18 mouse cellular contexts compared by ENCODE assay signal in genomic region chr11:8439035-8439434, GRCm38 (mm10).
DNase-seq lines count a peak whose midpoint lies in the region; ATAC-seq lines count a peak whose summit lies in the region.
"Had no signal": no experiment of that assay in that cellular context is flagged by ENCODE, and none has a peak within 500 bp of the region (broad histone marks: within the 10 kb centered on the region; RNA-seq: fewer than 3 reads in every experiment).

No protein-coding gene starts in this region.

- WGBS in liver, embryonic 11.5 days, result 84% methylated on average over 9 of the region's 9 CpGs
- 76% methylated on average over 9 of the region's 9 CpGs for WGBS in liver, embryonic 12.5 days (ENCODE audit: insufficient replicate concordance)
- WGBS in hindbrain, embryonic 13.5 days, result 88% methylated on average over 9 of the region's 9 CpGs

- no peak overlapping the region for H3K9ac ChIP-seq in liver, embryonic 11.5 days (ENCODE audit: low read depth, low read length)
- no peak overlapping the region for H3K9ac ChIP-seq in liver, embryonic 12.5 days
- no peak overlapping the region for H3K9ac ChIP-seq in hindbrain, embryonic 13.5 days
- H3K9ac ChIP-seq: hindbrain, embryonic 12.5 days; kidney, embryonic 15.5 days; liver, embryonic 13.5 days; lung, embryonic 14.5 days had no signal

- no peak overlapping the region for H3K4me3 ChIP-seq in liver, embryonic 11.5 days (ENCODE audit: low read depth, low read length)
- no peak overlapping the region for H3K4me3 ChIP-seq in liver, embryonic 12.5 days
- H3K4me3 ChIP-seq in hindbrain, embryonic 13.5 days, result no peak overlapping the region
- H3K4me3 ChIP-seq: heart, embryonic 10.5 days; hindbrain, embryonic 12.5 days; kidney, embryonic 15.5 days; liver, embryonic 13.5 days had no signal

- peak; percentile 2 for DNase-seq in liver, embryonic 11.5 days (ENCODE audit: low spot score)
- DNase-seq in NIH3T3 (ENCODE audit: low read depth), result peak; percentile 76
- DNase-seq: cerebellum, adult 18-20 months; gastrocnemius, postnatal 36 days; kidney, postnatal 4 days; liver, embryonic 13.5 days; lung, embryonic 14.5 days had no signal

- no peak overlapping the region for H3K27ac ChIP-seq in liver, embryonic 11.5 days (ENCODE audit: low read depth, low read length)
- H3K27ac ChIP-seq in liver, embryonic 12.5 days, result no peak overlapping the region
- H3K27ac ChIP-seq in hindbrain, embryonic 13.5 days, result no peak overlapping the region
- H3K27ac ChIP-seq: heart, embryonic 10.5 days; hindbrain, embryonic 12.5 days; kidney, embryonic 15.5 days; liver, embryonic 13.5 days; macrophage had no signal

- no peak overlapping the region for H3K4me2 ChIP-seq in liver, embryonic 11.5 days
- H3K4me2 ChIP-seq in liver, embryonic 12.5 days, result no peak overlapping the region
- no peak overlapping the region for H3K4me2 ChIP-seq in hindbrain, embryonic 13.5 days
- H3K4me2 ChIP-seq: hindbrain, embryonic 12.5 days; kidney, embryonic 15.5 days; liver, embryonic 13.5 days; lung, embryonic 14.5 days; midbrain, embryonic 11.5 days had no signal

- H3K36me3 ChIP-seq in liver, embryonic 11.5 days (ENCODE audit: control insufficient read depth, insufficient read depth, low read length), result peaks cover under 1% of the 10 kb centered on the region; the same call in 1 of the 2 replicates
- H3K36me3 ChIP-seq in liver, embryonic 12.5 days, result peaks cover 30% of the 10 kb centered on the region
- H3K36me3 ChIP-seq in hindbrain, embryonic 13.5 days, result peaks cover 14% of the 10 kb centered on the region

- H3K9me3 ChIP-seq in liver, embryonic 11.5 days (ENCODE audit: control insufficient read depth, low read length), result no peaks in the 10 kb centered on the region
- no peaks in the 10 kb centered on the region for H3K9me3 ChIP-seq in liver, embryonic 12.5 days (replicated peaks)
- no peaks in the 10 kb centered on the region for H3K9me3 ChIP-seq in hindbrain, embryonic 13.5 days
- H3K9me3 ChIP-seq: heart, embryonic 10.5 days; hindbrain, embryonic 12.5 days; kidney, embryonic 15.5 days; liver, embryonic 13.5 days had no signal

- no peak for ATAC-seq in liver, embryonic 11.5 days (replicated peaks; ENCODE audit: low FRiP score)
- ATAC-seq in liver, embryonic 12.5 days, result no peak
- ATAC-seq in granulocyte monocyte progenitor cell, adult 5-6 weeks (replicated peaks; ENCODE audit: poor library complexity, severe bottlenecking), result peak; percentile 53
- no peak for ATAC-seq in hindbrain, embryonic 13.5 days (ENCODE audit: low FRiP score)
- no peak for ATAC-seq in frontal cortex, adult (ENCODE audit: low TSS enrichment)
- no peak for ATAC-seq in megakaryocyte-erythroid progenitor cell, adult 5-6 weeks (replicated peaks; ENCODE audit: low FRiP score, low TSS enrichment, poor library complexity, severe bottlenecking)
- ATAC-seq: intestine, embryonic 16.5 days had no signal

- no peaks in the 10 kb centered on the region for H3K4me1 ChIP-seq in liver, embryonic 11.5 days (replicated peaks; ENCODE audit: control insufficient read depth, insufficient read depth, low read length)
- no peaks in the 10 kb centered on the region for H3K4me1 ChIP-seq in liver, embryonic 12.5 days
- no peaks in the 10 kb centered on the region; the same call in 1 of the 2 replicates for H3K4me1 ChIP-seq in hindbrain, embryonic 13.5 days (replicated peaks)
- H3K4me1 ChIP-seq: heart, embryonic 10.5 days; hindbrain, embryonic 12.5 days; liver, embryonic 13.5 days had no signal

- H3K27me3 ChIP-seq in liver, embryonic 11.5 days (replicated peaks; ENCODE audit: control insufficient read depth, insufficient read depth, low read length), result no peaks in the 10 kb centered on the region
- H3K27me3 ChIP-seq in liver, embryonic 12.5 days (replicated peaks), result no peaks in the 10 kb centered on the region
- H3K27me3 ChIP-seq in hindbrain, embryonic 13.5 days, result no peaks in the 10 kb centered on the region
- H3K27me3 ChIP-seq: hindbrain, embryonic 12.5 days; kidney, embryonic 15.5 days; liver, embryonic 13.5 days had no signal
